Mouse (Mus musculus) spleen, adult 12 weeks (tissue): ENCODE data around the gene Slc7a15.

Experiments used
- DNase-seq: peaks from one replicate; pipeline ENCODE4 v3.0.0; 2022; ENCODE audit warnings: low spot score

Gene Slc7a15

GRCm38 (mm10) chr12:8482169-8482568 is 116.7 kb downstream of the Slc7a15 start:
- no peak for DNase-seq
